Mouse (Mus musculus) adrenal gland, postnatal 25 days (tissue): ENCODE measurements around the gene Cdc42ep1. TPM values are rescaled to one million over a fixed set of nuclear protein-coding genes. Genes with fewer than 3 reads are reported as not detected.
"Not testable (repeated sequence)": the region's sequence is repeated elsewhere in the genome, so short reads cannot be mapped to it uniquely, and the experiment has no call there.

Experiments
- DNase-seq: peaks from one replicate; pipeline ENCODE4 v3.0.0; 2021; ENCODE audit warnings: mixed read lengths
- microRNA-seq, 2 experiments: library from miRNA; unstranded; fragments of <30 nt; microRNA quantifications; one replicate each; pipeline ENCODE4 v1.2.0; 2021
- total RNA-seq: library from RNA; stranded (reverse); gene quantifications from 2 replicates; pipeline ENCODE4 v1.2.3, GENCODE M21; 2021

Cdc42ep1 gene
- total RNA-seq, 1 experiment from 2014 or later, result 43.4 TPM

- not testable (repeated sequence) for DNase-seq
Observed at GRCm38 (mm10) chr15:78878792-78879516, 36.5 kb downstream of the Cdc42ep1 start.

GRCm38 (mm10) chr15:78880432-78880831, 38.0 kb downstream of the Cdc42ep1 start:
- no peak for DNase-seq

- no peak for DNase-seq
Observed at GRCm38 (mm10) chr15:78881828-78882227, 39.4 kb downstream of the Cdc42ep1 start.

- no peak for DNase-seq
Observed at GRCm38 (mm10) chr15:78889401-78889853, 47.0 kb downstream of the Cdc42ep1 start.

- DNase-seq, result no peak
Observed at GRCm38 (mm10) chr15:78892440-78892839, 50.0 kb downstream of the Cdc42ep1 start.

GRCm38 (mm10) chr15:78894726-78895125, 52.3 kb downstream of the Cdc42ep1 start:
- no peak for DNase-seq

- DNase-seq, result no peak
Observed at GRCm38 (mm10) chr15:78895741-78896140, 53.3 kb downstream of the Cdc42ep1 start.

- DNase-seq, result no peak
Observed at GRCm38 (mm10) chr15:78896149-78896548, 53.7 kb downstream of the Cdc42ep1 start.

- no peak for DNase-seq
Observed at GRCm38 (mm10) chr15:78897488-78897887, 55.1 kb downstream of the Cdc42ep1 start.

- DNase-seq, result no peak
Observed at GRCm38 (mm10) chr15:78898507-78899001, 56.1 kb downstream of the Cdc42ep1 start.

GRCm38 (mm10) chr15:78899409-78899739, 57.0 kb downstream of the Cdc42ep1 start, which contains the start of gene Gm49510:
Gm49510 (plus strand) TSS chr15:78899667.
- DNase-seq, result no peak

- DNase-seq, result peak; percentile 70
Observed at GRCm38 (mm10) chr15:78899740-78900584, 57.5 kb downstream of the Cdc42ep1 start, which contains the start of gene Sh3bp1. Sh3bp1 (plus strand) TSS chr15:78899768.

Small RNA genes within 50 kb of the gene (microRNA-seq; reads per million reads assigned to microRNA genes)
- gene Mir6955, result 0 to 1.0 reads per million in 2 experiments

Other genes starting within 250 kb of the Cdc42ep1 start
- 7.5 and 7.6 TPM in 2 replicates for gene Cyth4, start 245.6 kb upstream of the Cdc42ep1 start, total RNA-seq
- 2.4 and 7.8 TPM in 2 replicates for gene Elfn2, start 123.9 kb upstream of the Cdc42ep1 start, total RNA-seq
- gene Mfng, start 69.1 kb upstream of the Cdc42ep1 start, total RNA-seq, result 11.9 and 14.5 TPM in 2 replicates
- gene Card10, start 39.6 kb upstream of the Cdc42ep1 start, total RNA-seq, result 6.5 and 7.0 TPM in 2 replicates
- not detected in 2 replicates for gene Lgals2, start 12.9 kb downstream of the Cdc42ep1 start, total RNA-seq
- 58.1 and 61.5 TPM in 2 replicates for gene Gga1, start 34.6 kb downstream of the Cdc42ep1 start, total RNA-seq
- gene Gm49510, start 57.0 kb downstream of the Cdc42ep1 start, total RNA-seq, result not detected in 2 replicates
- gene Sh3bp1, start 57.1 kb downstream of the Cdc42ep1 start, total RNA-seq, result 6.1 and 8.8 TPM in 2 replicates
- 5.0 and 6.0 TPM in 2 replicates for gene Pdxp, start 71.3 kb downstream of the Cdc42ep1 start, total RNA-seq
- gene Lgals1, start 84.1 kb downstream of the Cdc42ep1 start, total RNA-seq, result 273 and 304 TPM in 2 replicates
- 42.7 and 44.0 TPM in 2 replicates for gene Nol12, start 92.3 kb downstream of the Cdc42ep1 start, total RNA-seq
- 113 and 114 TPM in 2 replicates for gene Triobp, start 105.1 kb downstream of the Cdc42ep1 start, total RNA-seq
- gene H1f0, start 185.8 kb downstream of the Cdc42ep1 start, total RNA-seq, result 159 and 217 TPM in 2 replicates
- gene Galr3, start 199.3 kb downstream of the Cdc42ep1 start, total RNA-seq, result 0.39 TPM in 1 of 2 replicates, not detected in the other
- gene Ankrd54, start 220.3 kb downstream of the Cdc42ep1 start, total RNA-seq, result 20.4 and 27.4 TPM in 2 replicates
- gene Eif3l, start 232.6 kb downstream of the Cdc42ep1 start, total RNA-seq, result 150 and 151 TPM in 2 replicates